Mouse (Mus musculus) kidney, adult 10 weeks (tissue): ENCODE results near the gene Gm44511. TPM values are rescaled to one million over a fixed set of nuclear protein-coding genes. Genes with fewer than 3 reads are reported as not detected.

Experiments used
- polyA plus RNA-seq: library from polyadenylated mRNA; stranded (reverse); fragments of 350-450 nt; fragmentation: Illumina TruSeq; extraction: RNeasy Lipid Tissue Mini Kit (QIAGEN cat#74804); gene quantifications from one replicate; pipeline ENCODE4 v1.2.3, GENCODE M21; 2014; ENCODE audit warnings: low read depth, low replicate concordance

Gm44511 gene
- polyA plus RNA-seq, result not detected

DNA sequence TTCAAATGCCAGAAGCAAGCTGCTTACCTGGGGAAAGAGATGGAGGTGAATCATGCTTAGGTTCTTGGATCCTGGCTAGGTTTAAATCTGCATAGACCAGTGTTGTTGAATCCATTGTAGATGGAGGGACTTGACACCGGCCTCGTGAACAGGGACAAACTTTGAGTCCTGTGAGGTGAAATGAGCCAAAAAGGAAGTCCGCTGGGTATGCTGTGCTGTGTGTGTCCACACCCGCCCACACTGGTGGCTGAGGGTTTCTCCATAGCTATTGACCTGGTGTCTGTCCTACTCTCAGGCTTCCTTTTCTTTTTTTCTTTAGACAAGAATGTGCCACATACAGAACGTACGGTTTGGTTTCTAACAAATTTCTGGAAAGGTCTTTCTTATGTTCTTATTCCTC is at the start of gene Gm44511, which contains the start of gene Klrb1b:
Gene Gm44511 (minus strand): TSS at position 184 of the 400 bp plus-strand sequence.
Gene Klrb1b (minus strand): TSS at position 200 of the 400 bp plus-strand sequence.

GRCm38 (mm10) chr6:128789115-128789514 is 37.0 kb downstream of the Gm44511 start, which contains the start of gene Klrb1c:
Gene Klrb1c, minus strand, starts transcription at chr6:128789215.

Other genes with a start within 250 kb of the Gm44511 start
- not detected for gene A2ml1, start 244.7 kb downstream of the Gm44511 start, polyA plus RNA-seq
- gene Klrb1a, start 202.8 kb downstream of the Gm44511 start, polyA plus RNA-seq, result not detected
- 152 TPM for gene Clec2h, start 163.9 kb downstream of the Gm44511 start, polyA plus RNA-seq
- gene Klrb1, start 103.3 kb downstream of the Gm44511 start, polyA plus RNA-seq, result not detected
- not detected for gene Klrb1c, start 37.1 kb downstream of the Gm44511 start, polyA plus RNA-seq
- 0.73 TPM for gene Klrb1b, start within 50 bp of the Gm44511 start, polyA plus RNA-seq
- 1.2 TPM for gene Clec2i, start 61.3 kb upstream of the Gm44511 start, polyA plus RNA-seq
- 0.28 TPM for gene BC035044, start 64.8 kb upstream of the Gm44511 start, polyA plus RNA-seq
- not detected for gene Clec2g, start 108.1 kb upstream of the Gm44511 start, polyA plus RNA-seq
- gene Klrb1f, start 219.6 kb upstream of the Gm44511 start, polyA plus RNA-seq, result 1.3 TPM